Mouse (Mus musculus) intestine, postnatal 0 days (tissue): ENCODE data around the gene Car11. TPM values are rescaled to one million over a fixed set of nuclear protein-coding genes. Genes with fewer than 3 reads are reported as not detected.

ENCODE experiments used
- ATAC-seq: fragments of 200-750 bp; cut with Nextera tagmentation; 2 replicates; pipeline ENCODE4 v1.8.0; 2017; ENCODE audit warnings: mild to moderate bottlenecking, moderate TSS enrichment, moderate library complexity
- H3K27ac ChIP-seq: fragments of 300-500 bp; sonication (generic); 2 replicates; pipeline ENCODE4 v1.5.1; 2014; ENCODE audit warnings: mild to moderate bottlenecking, low read depth, low read length, moderate library complexity
- H3K27me3 ChIP-seq: fragments of 300-500 bp; sonication (generic); replicated peaks from 2 replicates; pipeline ENCODE4 v1.6.1; 2014; ENCODE audit warnings: low read length, mixed read lengths; ENCODE audit not compliant: control insufficient read depth, insufficient read depth
- H3K36me3 ChIP-seq: fragments of 300-500 bp; sonication (generic); 2 replicates; pipeline ENCODE4 v1.6.1; 2014; ENCODE audit warnings: mild to moderate bottlenecking, moderate library complexity; ENCODE audit not compliant: control insufficient read depth, insufficient read depth
- H3K4me1 ChIP-seq: fragments of 300-500 bp; sonication (generic); replicated peaks from 2 replicates; pipeline ENCODE4 v1.6.1; 2014; ENCODE audit warnings: antibody characterized with exemption, low read length, mixed read lengths; ENCODE audit not compliant: control insufficient read depth, insufficient read depth
- H3K4me2 ChIP-seq: fragments of 300-500 bp; sonication (generic); replicated peaks from 2 replicates; pipeline ENCODE4 v1.6.1; 2014; ENCODE audit warnings: low read depth, mild to moderate bottlenecking, moderate library complexity
- H3K4me3 ChIP-seq: fragments of 300-500 bp; sonication (generic); 2 replicates; pipeline ENCODE4 v1.5.1; 2014; ENCODE audit warnings: low read depth, low read length
- H3K9ac ChIP-seq: fragments of 300-500 bp; sonication (generic); 2 replicates; pipeline ENCODE4 v1.6.1; 2014; ENCODE audit warnings: mild to moderate bottlenecking, low read depth, low read length
- H3K9me3 ChIP-seq: fragments of 300-500 bp; sonication (generic); 2 replicates; pipeline ENCODE4 v1.6.1; 2016; ENCODE audit warnings: mixed run types; ENCODE audit not compliant: control insufficient read depth
- CTCF ChIP-seq: sonication (generic); IDR thresholded peaks from 2 replicates; pipeline ENCODE4 v1.5.1; 2016; ENCODE audit warnings: low read depth, mild to moderate bottlenecking, control low read depth, antibody characterized with exemption, moderate library complexity
- WGBS: fragments of 180-500 bp; shearing (Covaris S2); extraction: QIAGEN DNeasy Blood & Tissue Kit; methylation state at CpG from one replicate; pipeline ENCODE4 v1.1.7; 2014; 5-methylcytosine and 5-hydroxymethylcytosine counted together
- polyA plus RNA-seq: library from polyadenylated mRNA; unstranded; fragments of >200 nt; fragmentation: Nextera tagmentation; extraction: Ambion mirVana; gene quantifications from 2 replicates; pipeline ENCODE4 v1.2.1, GENCODE M21; 2015

The Car11 gene
- polyA plus RNA-seq, 1 experiment from 2014 or later, result 2.7 TPM

- peaks cover 26% of the 10 kb centered on the region for H3K27me3 ChIP-seq
- H3K27ac ChIP-seq, result no peak overlapping the region
- no peak overlapping the region for H3K4me3 ChIP-seq
- no peak for ATAC-seq
- no peaks in the 10 kb centered on the region for H3K9me3 ChIP-seq
- WGBS, result 75% methylated on average over 3 of the region's 3 CpGs
- no peak overlapping the region for H3K4me2 ChIP-seq
- no peaks in the 10 kb centered on the region for H3K36me3 ChIP-seq
- no peak overlapping the region for H3K9ac ChIP-seq
- TF ChIP-seq CTCF, result no peak
- H3K4me1 ChIP-seq, result peaks cover 3% of the 10 kb centered on the region; the same call in 1 of the 2 replicates
Observed at GRCm38 (mm10) chr7:45686841-45687240, 12.8 kb upstream of the Car11 start.

DNA sequence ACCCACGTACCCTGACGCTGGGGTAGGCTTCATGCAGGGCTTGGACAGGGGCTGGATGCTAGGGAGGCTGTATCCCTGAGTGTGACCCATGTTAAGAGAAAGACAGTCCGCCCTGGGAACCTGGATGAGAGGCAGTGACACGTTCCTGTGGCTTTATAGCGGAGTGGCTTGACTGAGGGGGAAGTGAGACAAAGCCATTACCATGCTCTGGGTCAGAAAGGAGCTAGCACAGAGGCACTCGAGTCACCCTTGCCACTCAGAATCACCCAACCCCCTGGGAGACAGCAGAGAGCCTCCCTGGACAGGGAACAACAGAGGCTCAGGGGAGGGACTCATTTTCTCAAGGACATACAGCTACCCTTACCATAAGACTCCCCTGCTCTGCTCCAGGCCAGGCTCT lies 10.5 kb upstream of the Car11 start:
- no peak overlapping the region for H3K4me2 ChIP-seq
- no peak overlapping the region for H3K4me3 ChIP-seq
- H3K36me3 ChIP-seq, result no peaks in the 10 kb centered on the region
- no peaks in the 10 kb centered on the region for H3K4me1 ChIP-seq
- 66% methylated on average over 6 of the region's 6 CpGs for WGBS
- H3K9ac ChIP-seq, result no peak overlapping the region
- ATAC-seq, result no peak
- H3K27ac ChIP-seq, result no peak overlapping the region
- no peaks in the 10 kb centered on the region for H3K9me3 ChIP-seq
- H3K27me3 ChIP-seq, result peaks cover 19% of the 10 kb centered on the region; the same call in 1 of the 2 replicates
- TF ChIP-seq CTCF, result no peak

DNA sequence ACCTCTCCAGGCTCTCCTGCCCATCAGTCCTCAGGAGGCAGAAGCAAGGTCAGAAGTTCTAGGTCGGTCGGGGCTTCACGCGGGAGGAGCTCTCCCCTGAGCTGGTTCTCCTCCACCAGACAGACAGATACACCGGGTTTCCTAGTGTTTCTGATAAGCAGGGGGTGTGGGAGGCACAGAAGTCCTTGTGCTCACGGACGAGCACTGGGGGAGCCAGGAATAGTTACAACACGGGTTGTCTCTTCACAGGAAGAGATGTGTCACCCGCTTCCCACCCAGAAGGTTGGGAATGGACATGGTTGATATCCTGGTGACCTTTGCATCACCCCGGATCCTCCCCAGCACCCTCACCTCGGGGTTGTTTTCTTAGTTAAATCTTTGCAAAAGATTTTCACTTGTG lies 9.8 kb upstream of the Car11 start:
- no peak for TF ChIP-seq CTCF
- no peak overlapping the region for H3K4me2 ChIP-seq
- no peak for ATAC-seq
- H3K36me3 ChIP-seq, result no peaks in the 10 kb centered on the region
- no peak overlapping the region for H3K9ac ChIP-seq
- 62% methylated on average over 11 of the region's 11 CpGs for WGBS
- H3K27me3 ChIP-seq, result peaks cover 13% of the 10 kb centered on the region; the same call in 1 of the 2 replicates
- H3K27ac ChIP-seq, result no peak overlapping the region
- H3K9me3 ChIP-seq, result no peaks in the 10 kb centered on the region
- H3K4me3 ChIP-seq, result no peak overlapping the region
- no peaks in the 10 kb centered on the region for H3K4me1 ChIP-seq

DNA sequence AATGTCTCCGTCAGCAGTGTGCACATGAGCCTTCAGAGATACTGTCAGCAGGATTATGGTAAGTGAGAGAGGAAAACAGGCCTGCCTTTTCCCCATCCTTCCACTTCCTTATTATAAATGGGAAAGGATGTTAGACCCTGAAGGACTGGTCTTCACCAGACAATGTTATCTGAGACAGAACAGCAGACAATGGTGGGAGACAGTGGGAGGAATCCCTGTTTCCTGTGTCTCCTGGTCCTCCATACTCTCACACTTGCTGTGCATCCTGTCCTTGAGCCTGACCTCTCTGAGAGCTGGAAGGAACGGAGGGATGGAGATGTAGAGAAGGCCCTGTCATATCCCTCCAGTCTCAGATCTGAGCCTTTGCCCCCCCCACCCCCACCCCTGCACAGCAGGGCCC lies 7.3 kb upstream of the Car11 start:
- no peaks in the 10 kb centered on the region for H3K36me3 ChIP-seq
- no peak for ATAC-seq
- WGBS, result 79% methylated on average over 2 of the region's 2 CpGs
- no peak overlapping the region for H3K4me3 ChIP-seq
- TF ChIP-seq CTCF, result no peak
- peaks cover 7% of the 10 kb centered on the region; the same call in 1 of the 2 replicates for H3K27me3 ChIP-seq
- H3K4me1 ChIP-seq, result no peaks in the 10 kb centered on the region
- no peak overlapping the region for H3K4me2 ChIP-seq
- H3K9ac ChIP-seq, result no peak overlapping the region
- no peaks in the 10 kb centered on the region for H3K9me3 ChIP-seq
- no peak overlapping the region for H3K27ac ChIP-seq

DNA sequence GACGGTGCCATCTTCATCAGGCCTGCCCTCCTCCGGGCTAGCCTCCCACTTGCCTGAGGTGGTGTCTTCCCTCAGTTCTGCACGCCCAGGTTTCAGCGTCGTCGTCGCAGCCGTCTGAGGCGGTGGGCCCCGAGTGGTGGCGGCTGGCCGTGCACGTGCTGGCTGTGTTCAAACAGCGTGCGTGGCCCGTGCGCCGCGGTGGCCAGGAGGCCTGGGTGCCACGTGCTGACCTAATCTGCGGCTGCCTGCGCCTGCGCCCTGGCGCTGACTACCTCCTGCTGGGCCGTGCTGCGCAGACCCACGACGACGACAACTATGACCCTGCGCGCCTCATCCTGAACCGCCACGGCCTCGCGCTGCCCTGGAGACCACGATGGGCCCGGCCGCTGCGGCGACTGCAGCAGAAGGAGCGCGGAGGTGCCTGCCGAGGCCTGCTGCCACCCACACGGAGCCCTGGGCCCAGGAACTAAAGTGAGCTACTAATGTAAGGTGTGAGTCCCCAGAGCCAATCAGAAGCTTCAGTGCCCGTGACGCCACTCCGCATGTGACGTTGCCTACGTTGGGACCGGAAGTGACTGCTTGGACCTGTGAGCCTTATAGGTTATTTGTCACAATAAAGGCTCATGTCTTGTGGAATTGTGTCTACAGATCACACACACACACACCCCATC lies 5.6 kb upstream of the Car11 start, which contains the start of gene Sec1:
Sec1 (minus strand) TSS at position 482 of the 671 bp plus-strand sequence.
- H3K4me2 ChIP-seq, result no peak within 1 kb of the TSS
- H3K4me3 ChIP-seq, result no peak within 1 kb of the TSS
- TF ChIP-seq CTCF, result no peak
- no peak within 1 kb of the TSS for H3K27ac ChIP-seq
- no peaks in the 10 kb centered on the region for H3K4me1 ChIP-seq
- no peaks in the 10 kb centered on the region for H3K36me3 ChIP-seq
- peak; percentile 3; the same call in 1 of the 2 replicates for ATAC-seq
- no peak within 1 kb of the TSS for H3K9ac ChIP-seq
- 93% methylated on average over 50 of the region's 50 CpGs for WGBS
- H3K27me3 ChIP-seq, result peaks cover 18% of the 10 kb centered on the region
- H3K9me3 ChIP-seq, result no peaks in the 10 kb centered on the region

- H3K27me3 ChIP-seq, result peaks cover 28% of the 10 kb centered on the region
- no peak for ATAC-seq
- no peak overlapping the region for H3K4me2 ChIP-seq
- 0 out of 2 replicates have a peak, but pooled peaks cover under 1% of the 10 kb centered on the region for H3K4me1 ChIP-seq
- H3K36me3 ChIP-seq, result no peaks in the 10 kb centered on the region
- no peak for TF ChIP-seq CTCF
- no peaks in the 10 kb centered on the region for H3K9me3 ChIP-seq
- no peak overlapping the region for H3K27ac ChIP-seq
- WGBS, result 36% methylated on average over 6 of the region's 6 CpGs
- H3K9ac ChIP-seq, result no peak overlapping the region
- H3K4me3 ChIP-seq, result no peak overlapping the region
Observed at GRCm38 (mm10) chr7:45695098-45695497, 4.5 kb upstream of the Car11 start.
